Mouse (Mus musculus) frontal cortex, postnatal 10 days (tissue): ENCODE results near the gene Agpat4.
"Not testable (repeated sequence)": the region's sequence is repeated elsewhere in the genome, so short reads cannot be mapped to it uniquely, and the experiment has no call there.

Experiments
- DNase-seq, 2 experiments: peaks; one replicate each; pipeline ENCODE4 v3.0.0; 2022; ENCODE audit warnings: low spot score in 2 of 2, mixed read lengths in 1 of 2

The Agpat4 gene

DNA sequence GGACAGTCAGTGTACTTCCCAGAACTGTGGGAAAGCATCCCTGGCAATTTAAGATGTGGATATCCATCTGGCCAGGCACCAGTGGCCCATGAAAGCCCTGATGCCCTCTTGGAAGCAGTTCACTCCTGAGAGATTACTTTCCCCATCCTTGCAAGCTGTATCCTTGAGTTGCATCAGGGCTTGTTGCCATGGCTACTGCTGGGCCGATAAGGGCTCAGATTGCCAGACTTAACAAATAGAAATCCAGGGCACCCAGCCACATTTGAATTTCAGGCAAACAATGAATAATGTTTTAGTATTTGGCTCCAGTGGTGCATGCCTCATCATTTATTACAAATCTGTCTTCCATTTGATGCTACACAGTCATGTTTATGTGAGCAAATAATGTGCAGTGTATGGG is 69.3 kb downstream of the Agpat4 start:
- no peak for DNase-seq

DNA sequence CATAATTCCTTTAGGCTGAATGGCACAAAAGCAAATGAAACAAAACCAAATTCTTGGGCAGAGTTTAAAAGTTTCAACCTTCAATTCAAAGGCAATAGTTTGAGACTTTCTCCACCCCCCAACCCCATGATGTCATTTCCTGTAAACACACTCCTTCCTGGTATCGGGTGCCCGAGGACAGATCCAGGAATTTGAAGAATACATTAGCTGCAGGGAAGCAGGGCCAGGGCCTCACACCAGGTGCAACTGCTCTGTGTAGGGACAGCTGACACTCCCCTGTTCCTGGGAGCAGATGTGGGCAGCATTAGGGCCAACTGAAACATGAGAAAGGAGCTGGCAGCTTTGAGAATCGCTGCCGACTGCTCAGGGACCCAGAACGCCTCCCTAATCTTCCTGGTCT is 76.6 kb downstream of the Agpat4 start:
- no peak for DNase-seq

DNA sequence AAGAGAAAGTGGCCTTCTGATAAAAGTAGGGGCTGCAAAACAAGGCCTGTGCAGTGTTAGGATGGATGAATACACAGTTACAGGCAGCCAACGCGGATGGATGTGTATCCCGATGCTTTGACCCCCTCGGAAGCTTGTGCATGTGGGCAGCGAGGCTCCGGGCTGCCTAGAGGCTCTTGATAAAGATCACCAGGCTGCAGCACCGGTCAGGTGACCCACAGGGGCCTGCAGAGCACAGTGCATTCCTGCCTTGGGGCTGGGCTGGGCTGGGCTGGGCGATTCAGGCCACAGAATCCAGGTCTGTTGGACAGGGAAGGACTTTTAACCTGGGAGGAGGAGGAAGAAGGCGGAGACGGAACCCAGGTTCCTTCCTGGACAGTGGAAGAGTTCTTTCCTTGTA is 77.1 kb downstream of the Agpat4 start:
- DNase-seq = no peak

DNA sequence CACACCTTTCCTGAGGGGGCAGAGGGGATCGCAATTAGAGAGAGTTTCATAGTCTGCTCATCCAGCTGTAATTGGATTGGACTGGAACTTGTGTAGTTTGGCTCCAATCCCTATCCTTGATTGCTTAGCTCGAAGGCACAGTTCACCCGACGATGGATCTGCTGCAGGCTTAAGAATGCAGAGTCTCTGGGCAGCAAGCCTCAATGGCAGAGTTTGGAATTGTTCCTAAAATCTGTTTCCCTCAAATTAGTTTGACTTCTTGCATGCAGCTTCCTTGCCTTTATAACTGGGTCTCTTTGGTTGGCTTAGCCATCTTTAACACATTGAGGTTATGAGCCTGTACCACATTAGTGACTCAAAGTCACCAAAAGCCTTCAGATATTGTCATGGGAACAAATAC is 81.4 kb downstream of the Agpat4 start:
- DNase-seq = no peak

DNA sequence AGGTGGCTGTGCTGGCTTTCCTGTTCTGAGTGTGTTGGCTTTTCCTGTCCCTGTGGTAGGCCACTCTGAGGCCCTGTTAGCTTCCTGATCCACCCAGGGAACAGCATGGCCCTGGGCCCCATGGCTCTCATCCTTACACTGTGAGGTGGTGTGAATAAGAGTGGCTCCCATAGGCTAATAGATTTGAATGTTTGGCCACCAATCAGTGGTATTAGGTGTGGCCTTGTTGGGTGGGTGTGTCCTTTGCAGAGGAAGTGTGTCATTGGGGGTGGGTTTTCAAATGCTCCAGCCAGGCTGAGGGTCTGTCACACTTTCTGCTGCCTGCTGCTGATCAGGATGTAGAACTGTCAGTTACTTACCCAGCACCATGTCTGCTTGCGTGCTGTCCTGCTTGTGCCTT is 82.6 kb downstream of the Agpat4 start:
- no peak for DNase-seq

DNA sequence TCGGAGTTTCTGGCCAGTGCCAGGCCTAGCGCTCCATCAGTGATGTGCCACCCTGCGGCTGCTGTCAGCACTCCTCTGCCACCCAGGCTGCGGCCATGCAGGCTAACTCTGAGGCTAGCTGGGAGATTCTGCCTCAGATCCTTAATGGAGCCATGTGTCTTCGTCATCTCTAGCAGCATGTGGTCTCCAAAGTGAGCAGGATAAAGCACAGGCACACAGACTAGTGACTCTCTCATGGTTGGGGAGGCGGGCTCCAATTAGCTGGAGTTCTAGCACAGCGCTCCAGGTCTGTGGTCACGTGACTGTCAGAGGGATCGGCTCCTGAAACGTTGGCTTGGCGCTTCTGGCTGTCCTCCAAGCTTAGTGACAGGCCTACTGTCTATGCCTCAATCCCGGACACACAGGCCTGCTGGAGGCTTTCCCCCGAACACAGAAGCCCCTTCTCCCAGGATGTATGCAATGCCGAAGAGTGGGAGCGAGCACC is 85.0 kb downstream of the Agpat4 start:
- no peak for DNase-seq

DNA sequence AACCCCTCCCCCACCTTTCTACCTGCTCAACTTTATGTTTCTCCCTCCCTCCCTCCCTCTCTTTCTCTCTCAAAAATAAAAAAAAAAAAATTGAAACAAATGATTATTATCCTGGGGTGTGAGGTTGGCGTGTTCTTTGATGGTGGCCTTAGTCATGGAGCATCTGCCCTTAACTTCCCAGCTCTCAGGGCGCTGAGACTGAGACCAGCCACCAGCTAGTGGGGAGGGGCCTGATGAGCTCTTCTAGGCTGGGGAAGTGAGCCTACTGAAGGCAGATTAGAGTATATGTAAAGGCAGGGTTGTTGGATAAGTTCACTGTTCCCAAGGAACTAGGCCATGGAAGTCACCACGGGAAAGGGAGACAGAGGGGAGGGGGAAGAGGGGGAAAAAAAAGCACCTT is 85.7 kb downstream of the Agpat4 start:
- DNase-seq = no peak

DNA sequence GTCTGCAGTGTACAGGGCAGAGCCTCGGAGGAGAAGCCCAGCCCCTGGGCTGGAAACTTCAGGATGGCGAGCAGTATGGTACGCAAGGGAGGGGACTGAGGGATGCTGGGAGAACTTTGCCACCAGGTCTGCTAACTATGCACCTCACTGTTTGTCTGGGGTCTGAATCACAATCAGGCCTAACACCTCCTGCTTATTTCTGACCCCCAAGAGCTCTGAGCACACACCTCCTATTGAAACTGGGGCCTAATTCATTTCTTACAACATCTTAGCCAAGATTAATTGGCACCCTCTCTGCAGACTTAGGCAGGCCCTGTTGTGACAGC is 86.1 kb downstream of the Agpat4 start:
- DNase-seq = no peak

DNA sequence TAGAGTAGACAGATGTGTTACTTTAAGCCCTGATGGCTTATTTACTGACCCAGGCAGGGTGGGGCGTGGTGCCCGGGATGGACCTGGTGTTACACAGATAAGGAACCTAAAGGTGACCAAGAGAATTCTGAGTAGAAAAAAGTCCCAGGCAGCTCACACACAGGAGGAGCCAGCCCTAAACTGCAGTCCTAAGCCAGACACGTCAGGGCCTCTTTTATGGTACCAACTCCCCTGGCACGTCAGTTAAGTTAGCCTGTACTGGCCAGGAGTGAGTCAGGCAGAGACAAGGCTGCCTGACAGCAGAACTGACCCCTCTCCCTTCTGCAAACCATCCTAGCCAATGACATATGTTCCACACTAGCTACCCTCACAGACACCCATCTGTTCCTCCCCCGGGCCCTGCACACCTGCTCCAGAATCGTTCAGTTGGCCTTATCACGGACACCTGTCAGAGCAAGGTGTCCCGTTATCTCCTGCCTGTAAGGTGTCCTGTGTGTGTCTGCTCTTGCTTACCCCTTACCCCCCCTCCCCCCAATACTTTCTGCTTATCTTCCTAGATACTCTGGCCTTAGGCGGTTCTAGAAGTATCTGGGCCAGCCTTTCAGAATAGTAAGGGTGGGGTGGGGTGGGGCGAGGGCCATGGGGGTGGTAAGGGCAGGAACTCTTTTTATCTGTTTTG is 86.7 kb downstream of the Agpat4 start:
- DNase-seq = no peak

DNA sequence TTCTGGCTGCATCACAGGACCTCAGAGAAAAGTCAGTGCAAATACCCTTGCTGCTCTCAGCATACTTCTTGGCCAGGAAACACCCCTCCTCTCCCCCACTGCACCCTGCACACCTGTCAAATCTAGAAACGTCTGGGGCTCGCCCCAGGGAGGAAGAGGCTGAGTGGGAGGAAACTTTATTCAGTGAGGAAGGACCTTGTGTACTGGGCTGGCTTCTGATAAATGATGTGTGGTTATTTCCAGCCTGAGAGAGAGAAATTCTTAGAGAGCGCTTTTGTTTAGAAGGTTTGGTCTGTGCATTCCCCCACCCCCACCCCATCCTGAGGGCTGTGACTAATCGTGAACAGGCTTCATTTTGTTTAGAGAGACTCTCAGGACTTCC is 87.2 kb downstream of the Agpat4 start:
- no peak for DNase-seq

DNA sequence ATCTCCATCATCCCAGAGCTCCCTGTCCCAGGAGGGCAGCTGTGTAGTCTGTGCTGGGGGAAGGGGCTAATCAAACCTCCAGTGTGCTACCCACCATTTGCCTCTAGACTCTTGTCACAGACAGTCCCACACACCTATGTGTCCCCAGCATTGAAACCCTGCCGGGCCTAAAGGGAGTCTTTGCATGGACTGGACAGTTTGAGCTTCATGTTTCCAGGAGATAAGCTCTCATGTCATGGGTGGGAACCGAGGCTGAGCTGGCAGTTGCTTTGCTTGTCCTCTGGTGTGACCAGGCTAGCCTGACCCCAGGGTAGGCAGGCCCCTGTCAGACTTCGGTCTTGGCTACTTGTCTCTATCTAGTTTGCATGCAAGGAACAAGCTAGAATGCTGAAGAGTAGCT is 87.7 kb downstream of the Agpat4 start:
- DNase-seq = no peak

DNA sequence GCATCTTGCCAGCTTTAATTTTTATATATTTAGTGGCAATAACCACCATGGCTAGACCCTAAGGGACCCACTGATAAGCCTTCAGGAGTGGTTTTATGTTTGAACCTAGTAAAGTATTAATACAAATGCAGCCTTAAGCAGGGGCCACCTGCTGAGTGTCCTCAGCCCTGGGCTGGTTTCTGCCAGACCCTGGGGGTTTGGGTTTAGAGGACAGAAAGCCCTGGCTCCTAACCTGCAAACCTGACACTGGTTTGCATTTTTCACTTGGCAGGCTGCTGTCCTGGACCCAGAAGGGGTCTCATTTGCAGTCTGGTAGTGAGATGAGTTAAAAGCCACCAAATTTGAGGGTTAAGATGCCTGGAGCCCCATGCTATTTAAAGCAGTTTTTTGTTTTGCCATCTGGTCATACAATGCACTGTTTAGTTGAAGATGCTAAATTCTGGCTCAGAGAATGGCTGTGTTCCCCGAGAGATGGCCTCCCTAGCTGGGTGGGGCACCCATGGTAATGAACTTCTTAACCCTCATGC is 88.6 kb downstream of the Agpat4 start:
- DNase-seq = no peak

DNA sequence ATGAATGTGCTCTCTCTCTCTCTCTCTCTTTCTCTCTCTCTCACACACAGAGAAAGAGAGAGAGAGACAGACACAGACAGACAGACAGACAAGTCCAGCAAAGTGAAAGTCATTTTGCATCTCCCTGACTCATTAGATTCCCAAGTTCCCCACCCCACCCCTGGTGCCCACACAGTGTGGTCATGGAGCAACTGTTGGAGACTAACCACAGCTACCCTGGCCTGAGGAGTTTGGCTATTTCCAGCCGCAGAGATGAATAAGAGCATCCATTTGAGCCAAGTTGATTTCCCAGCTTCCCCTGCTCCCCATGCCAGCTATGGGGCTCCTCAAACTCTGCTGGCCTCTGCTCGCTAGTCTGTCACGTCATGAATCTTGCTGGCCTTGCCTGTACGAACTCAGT is 91.0 kb downstream of the Agpat4 start:
- no peak for DNase-seq

DNA sequence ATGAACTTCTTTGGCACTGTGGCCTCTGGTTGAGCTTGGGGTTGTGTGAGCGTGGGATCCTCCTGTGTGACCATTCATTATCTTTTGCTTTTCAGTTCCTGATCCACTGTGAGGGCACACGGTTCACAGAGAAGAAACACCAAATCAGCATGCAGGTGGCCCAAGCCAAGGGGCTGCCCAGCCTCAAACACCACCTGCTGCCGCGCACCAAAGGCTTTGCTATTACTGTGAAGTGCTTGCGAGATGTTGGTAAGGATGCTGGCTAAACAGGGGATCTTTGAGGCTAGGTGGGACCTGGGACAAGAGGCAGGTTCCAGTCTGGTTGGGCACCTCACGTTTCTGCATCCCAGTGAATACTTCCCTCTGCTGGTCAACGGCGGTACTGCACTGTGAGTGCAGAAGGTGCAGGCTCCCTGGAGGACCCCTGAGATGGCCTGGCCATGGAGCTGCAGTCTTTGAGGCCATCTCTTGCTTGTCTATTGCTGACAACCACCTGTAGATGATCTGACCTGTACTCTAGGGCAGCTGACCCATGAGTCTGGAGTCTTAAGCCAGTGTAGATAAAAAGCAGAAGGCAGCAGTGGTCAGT is 92.1 kb downstream of the Agpat4 start:
- peak; percentile 57 to 80 for DNase-seq

DNA sequence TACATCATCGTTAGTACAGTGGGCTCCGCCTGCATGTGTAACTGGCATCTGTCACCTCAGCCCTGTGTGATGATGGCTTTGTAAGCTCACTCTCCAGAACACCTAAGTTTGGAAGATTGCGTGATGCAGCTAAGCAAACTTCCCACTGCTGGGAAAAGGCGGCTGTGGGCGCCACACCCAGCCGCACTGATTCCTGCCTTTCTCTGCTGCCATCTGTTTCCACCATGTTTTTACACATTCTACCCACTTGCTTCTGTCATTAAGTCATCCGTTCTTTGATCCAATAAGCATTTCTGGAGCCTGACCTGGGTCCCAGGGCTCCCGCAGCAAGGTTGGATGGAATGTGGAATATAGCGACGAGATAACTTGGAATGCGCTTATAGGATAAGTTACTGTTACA is 93.4 kb downstream of the Agpat4 start:
- no peak for DNase-seq

DNA sequence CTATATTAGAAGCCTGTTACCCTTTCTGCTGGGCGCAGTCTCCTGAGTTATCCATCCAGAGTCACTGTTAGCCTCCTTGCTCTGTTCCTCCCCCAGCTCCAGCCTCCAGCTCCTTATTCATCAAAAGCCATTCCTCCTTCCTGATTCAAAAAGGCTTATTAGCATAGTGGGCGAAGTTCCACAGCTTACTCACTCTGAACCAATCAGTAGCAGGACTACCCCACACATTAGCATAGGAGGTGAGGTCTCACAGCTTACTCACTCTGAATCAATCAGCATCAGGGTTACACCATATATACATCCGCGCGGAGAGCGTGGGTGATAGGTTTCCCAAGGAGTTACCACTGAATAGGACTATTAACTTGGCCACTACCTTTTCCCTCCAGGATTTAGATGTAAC is 93.8 kb downstream of the Agpat4 start:
- DNase-seq = no peak

DNA sequence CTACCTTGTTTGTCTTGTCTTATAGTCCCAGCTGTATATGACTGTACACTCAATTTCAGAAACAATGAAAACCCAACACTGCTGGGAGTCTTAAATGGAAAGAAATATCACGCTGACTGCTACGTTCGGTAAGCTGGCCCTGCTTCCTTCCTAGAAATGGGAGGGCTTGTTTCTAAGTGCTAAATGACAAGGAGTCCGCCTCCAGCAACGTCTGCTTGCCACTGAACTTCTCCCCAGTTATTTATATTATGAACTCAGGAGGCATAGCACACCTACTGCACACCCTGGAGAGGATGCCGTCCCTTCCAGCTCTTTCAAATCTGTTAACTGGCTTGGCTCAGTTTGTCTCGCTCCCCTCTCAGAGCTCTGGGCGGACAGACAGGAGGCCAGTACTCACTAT is 94.9 kb downstream of the Agpat4 start:
- no peak for DNase-seq

DNA sequence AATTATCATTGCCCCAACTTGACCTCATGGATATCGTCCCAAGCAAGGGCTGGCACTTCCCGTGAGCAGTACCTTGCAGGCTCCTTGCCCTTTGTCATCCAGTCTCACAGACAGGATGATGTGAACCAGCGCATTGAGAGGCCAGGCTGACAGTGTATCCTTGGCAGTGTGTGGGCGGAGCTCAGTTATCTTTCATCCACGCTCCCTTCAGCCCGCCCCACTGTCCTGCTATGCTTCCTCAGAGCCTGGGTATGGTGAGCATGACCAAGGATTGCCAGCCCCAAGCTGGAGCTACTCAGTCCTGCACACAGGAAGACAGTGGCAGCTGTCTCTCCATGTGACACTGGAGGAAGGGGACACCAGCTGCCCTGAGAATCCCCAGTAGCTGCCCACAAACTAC is 97.7 kb downstream of the Agpat4 start:
- no peak for DNase-seq

DNA sequence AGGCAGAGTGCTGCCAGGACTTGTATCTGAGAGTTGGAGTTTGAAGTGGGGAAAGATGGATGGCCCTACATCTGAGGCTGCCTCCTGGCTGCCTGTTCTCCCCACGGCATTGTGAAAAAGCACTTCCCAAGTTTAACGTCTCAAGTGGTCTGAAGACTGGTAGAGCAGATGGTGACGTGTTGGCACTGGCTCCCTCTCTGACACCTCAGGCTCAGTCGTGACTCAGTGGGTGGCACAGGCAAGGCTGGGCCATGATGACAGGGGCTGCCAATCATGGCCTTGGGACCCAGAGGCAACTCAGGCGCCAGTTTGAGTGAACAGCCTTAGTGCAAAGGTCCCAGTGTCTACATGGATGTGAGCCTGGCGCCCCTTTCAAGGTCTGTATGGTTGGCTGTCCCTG is 103.4 kb downstream of the Agpat4 start:
- no peak for DNase-seq

DNA sequence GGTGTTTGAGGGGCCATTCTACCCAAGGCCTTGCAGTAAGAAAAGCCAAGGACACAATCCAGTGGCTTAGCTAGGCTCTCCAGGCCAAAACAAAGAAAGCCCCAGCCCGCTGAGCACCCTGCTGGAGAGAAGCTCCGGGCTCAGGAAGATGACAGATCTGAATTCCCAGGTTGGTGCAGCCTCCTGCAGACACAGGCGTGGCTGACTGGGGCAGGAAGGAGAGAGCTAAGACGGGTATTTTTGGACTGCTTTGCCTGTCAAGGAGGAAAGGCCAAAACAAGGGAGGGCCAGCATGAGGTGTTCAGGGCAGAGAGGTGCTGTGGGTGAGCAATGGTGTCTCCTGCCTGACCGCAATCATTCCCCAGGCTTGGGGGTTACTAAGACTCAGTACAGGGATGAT is 105.2 kb downstream of the Agpat4 start:
- DNase-seq = no peak

DNA sequence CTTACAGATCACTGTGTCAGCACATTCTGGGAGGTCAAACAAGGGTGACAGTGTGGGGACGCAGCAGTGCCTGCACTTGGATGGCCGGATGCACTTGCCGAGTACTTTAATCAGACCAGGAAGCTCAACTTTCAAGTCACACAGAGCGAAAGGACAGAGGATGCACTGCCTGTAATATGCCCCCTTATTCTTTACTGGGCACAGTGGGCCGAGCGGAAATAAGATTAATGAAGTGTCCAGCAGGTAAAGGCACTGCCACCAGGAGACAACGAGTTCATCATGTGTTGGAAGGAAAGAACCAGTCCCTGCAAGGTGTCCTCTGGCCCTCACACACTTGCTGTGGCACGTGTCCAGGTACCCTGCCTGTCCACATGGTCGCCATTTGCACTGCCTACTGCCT is 105.6 kb downstream of the Agpat4 start:
- no peak for DNase-seq

DNA sequence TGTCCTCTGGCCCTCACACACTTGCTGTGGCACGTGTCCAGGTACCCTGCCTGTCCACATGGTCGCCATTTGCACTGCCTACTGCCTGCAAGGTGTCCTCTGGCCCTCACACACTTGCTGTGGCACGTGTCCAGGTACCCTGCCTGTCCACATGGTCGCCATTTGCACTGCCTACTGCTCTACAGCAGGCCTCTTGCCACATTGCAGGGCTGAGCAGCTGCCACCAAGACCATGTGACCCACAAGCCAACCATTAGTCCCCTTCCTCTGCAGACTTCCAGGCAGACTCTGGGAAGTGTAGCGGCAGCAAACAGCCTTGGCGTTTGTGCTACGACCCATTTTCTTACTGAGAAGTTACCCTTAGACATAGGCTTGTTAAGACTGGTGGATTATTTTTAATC is 106.0 kb downstream of the Agpat4 start:
- DNase-seq = not testable (repeated sequence)

DNA sequence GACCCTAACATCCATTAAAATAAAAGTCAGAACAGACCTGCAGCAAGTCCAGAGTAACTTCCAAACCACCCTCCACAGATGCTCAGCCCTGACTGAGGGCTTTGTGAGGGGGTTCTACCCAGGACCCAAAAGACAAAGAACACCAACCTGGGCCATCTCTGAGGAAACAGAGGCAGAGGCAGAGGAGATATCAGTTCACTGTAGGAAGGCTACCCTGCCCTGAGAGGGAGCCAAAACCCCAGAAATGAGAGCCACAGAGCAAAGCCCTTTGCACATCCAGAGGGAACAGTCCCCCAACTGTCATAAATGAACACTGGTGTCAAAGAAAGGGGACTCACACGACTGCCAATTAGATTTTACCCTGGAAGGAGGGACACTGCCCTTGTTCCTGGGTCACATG is 106.7 kb downstream of the Agpat4 start:
- DNase-seq = no peak

DNA sequence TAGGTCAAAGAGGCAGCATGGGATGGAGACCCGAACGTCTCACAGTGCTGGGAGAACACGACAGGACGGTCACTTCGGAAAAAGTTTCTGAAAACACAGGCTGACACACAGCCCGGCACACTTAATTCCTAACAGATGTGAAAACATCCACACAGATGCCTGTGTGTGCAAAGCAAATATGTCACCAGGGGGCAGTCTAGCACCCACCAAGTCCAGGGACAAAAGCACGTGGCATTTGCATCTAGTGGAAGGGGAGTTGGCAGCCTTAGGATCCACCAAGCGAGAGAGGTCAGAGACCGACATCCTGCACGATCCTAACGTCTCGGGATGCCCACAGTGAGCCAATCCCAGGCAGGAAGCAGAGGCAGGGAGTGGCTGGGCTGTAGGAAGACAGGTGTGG is 108.0 kb downstream of the Agpat4 start:
- DNase-seq = no peak
